Mouse (Mus musculus): ENCODE results near the gene Rsl1.
"Not testable (repeated sequence)": the region's sequence is repeated elsewhere in the genome, so short reads cannot be mapped to it uniquely, and the experiment has no call there.

Gene Rsl1

GRCm38 (mm10) chr13:67172991-67173722, at the start of gene Rsl1:
Rsl1 (plus strand) TSS chr13:67173182.
- POLR2A ChIA-PET, result interaction anchor here in 2 of 4 experiments (1.1 to 2.0 kb wide), 5 partner anchors 21 to 241 kb away, joined by 3 to 14 read pairs (median 4); partner anchors contain the start of genes Gm28041 (in 1 of the 2), Zfp455 (in 1 of the 2) and Zfp456 (in 1 of the 2)
- CTCF ChIA-PET, result interaction anchor here in 2 of 4 experiments (0.6 to 1.0 kb wide), 2 partner anchors 64 to 457 kb away, joined by 3 read pairs; partner anchors contain the start of gene Gm28557 (in 1 of the 2)

GRCm38 (mm10) chr13:67124460-67124859, 48.5 kb upstream of the Rsl1 start:
- CTCF ChIA-PET, result no interaction called here
- POLR2A ChIA-PET, result interaction anchor here in 1 of 4 experiments (2.0 kb wide), 1 partner anchor 13 kb away, joined by 9 read pairs; no protein-coding TSS in a partner anchor

GRCm38 (mm10) chr13:67127507-67127906, 45.5 kb upstream of the Rsl1 start:
- POLR2A ChIA-PET, result interaction anchor here in 3 of 4 experiments (1.1 to 4.0 kb wide), 11 partner anchors 8 to 179 kb away, joined by 3 to 18 read pairs (median 9); partner anchors contain the start of genes Gm28557 (in 2 of the 3), Rslcan18 (in 1 of the 3), Zfp455 (in 1 of the 3) and Zfp457 (in 1 of the 3)
- CTCF ChIA-PET, result interaction anchor here in 1 of 4 experiments (1.4 to 3.0 kb wide), 2 partner anchors 19 to 178 kb away, joined by 13 to 33 read pairs; partner anchors contain the start of genes Gm28557 and Zfp457

- ChIA-PET POLR2A (interaction anchor here in 3 of 4 experiments (0.9 to 4.0 kb wide), 20 partner anchors 9 to 631 kb away, joined by 3 to 19 read pairs (median 5); partner anchors contain the start of genes Zfp457 (in 3 of the 3), Gm28557 (in 2 of the 3), Zfp455 (in 2 of the 3) and Gm26965 (in 1 of the 3)), CTCF (interaction anchor here in 2 of 4 experiments (0.6 to 3.0 kb wide), 9 partner anchors 16 to 372 kb away, joined by 3 to 33 read pairs (median 4); partner anchors contain the start of genes Gm28557 (in 1 of the 2), Zfp455 (in 1 of the 2), Zfp457 (in 1 of the 2) and Zfp58 (in 1 of the 2))
Measured at GRCm38 (mm10) chr13:67128038-67128721, 44.8 kb upstream of the Rsl1 start.

- POLR2A ChIA-PET, CTCF ChIA-PET: not testable (repeated sequence)
Measured at GRCm38 (mm10) chr13:67166122-67166521, 6.9 kb upstream of the Rsl1 start.

GRCm38 (mm10) chr13:67173723-67174055, 707 bp downstream of the Rsl1 start:
- POLR2A ChIA-PET, result interaction anchor here in 2 of 4 experiments (0.6 to 2.0 kb wide), 5 partner anchors 21 to 225 kb away, joined by 3 to 14 read pairs (median 3); partner anchors contain the start of genes Gm28041 (in 1 of the 2), Zfp455 (in 1 of the 2), Zfp456 (in 1 of the 2) and Zfp712 (in 1 of the 2)
- CTCF ChIA-PET, result interaction anchor here in 1 of 4 experiments (0.6 kb wide), 1 partner anchor 458 kb away, joined by 3 read pairs; no protein-coding TSS in a partner anchor

- POLR2A ChIA-PET, result interaction anchor here in 3 of 4 experiments (0.6 to 1.8 kb wide), 18 partner anchors 9 to 636 kb away, joined by 3 to 14 read pairs (median 4); partner anchors contain the start of genes Gm10037 (in 1 of the 3), Gm28557 (in 1 of the 3), Rsl1 (in 1 of the 3) and Zfp457 (in 1 of the 3)
- CTCF ChIA-PET, result interaction anchor here in 3 of 4 experiments (0.6 to 1.3 kb wide), 7 partner anchors 20 to 650 kb away, joined by 3 to 4 read pairs (median 3); partner anchors contain the start of gene Gm28557 (in 1 of the 3)
Measured at GRCm38 (mm10) chr13:67194340-67194894, 21.4 kb downstream of the Rsl1 start, which contains the start of gene Zfp455. Zfp455 (plus strand) TSS chr13:67194506.

GRCm38 (mm10) chr13:67201656-67202055, 28.7 kb downstream of the Rsl1 start:
- CTCF ChIA-PET, result no interaction called here
- POLR2A ChIA-PET, result no interaction called here

- ChIA-PET CTCF (interaction anchor here in 2 of 4 experiments (0.9 kb wide), 2 partner anchors 20 to 92 kb away, joined by 3 read pairs; partner anchors contain the start of genes Zfp455 (in 1 of the 2) and Zfp457 (in 1 of the 2)), POLR2A (no interaction called here)
Measured at GRCm38 (mm10) chr13:67214015-67214607, 41.1 kb downstream of the Rsl1 start.

Data from embryonic stem cell, embryonic (primary cell).